Mouse (Mus musculus) heart, adult 2 months (tissue): ENCODE data around the gene Vasn.

Source experiments
- CTCF ChIP-seq: fragments of 200-600 bp; IDR thresholded peaks from 2 replicates; pipeline ENCODE4 v1.8.1; 2022; ENCODE audit warnings: antibody characterized with exemption, mild to moderate bottlenecking, moderate library complexity
- EP300 ChIP-seq: fragments of 200-500 bp; IDR thresholded peaks from 2 replicates; pipeline ENCODE4 v1.6.1; 2011; ENCODE audit warnings: low read depth, low read length, control low read depth; ENCODE audit not compliant: insufficient read depth
- POLR2A ChIP-seq: fragments of 200-500 bp; IDR thresholded peaks from 2 replicates; pipeline ENCODE4 v1.6.1; 2011; ENCODE audit warnings: mild to moderate bottlenecking, low read depth, low read length, control low read depth; ENCODE audit not compliant: insufficient read depth

DNA sequence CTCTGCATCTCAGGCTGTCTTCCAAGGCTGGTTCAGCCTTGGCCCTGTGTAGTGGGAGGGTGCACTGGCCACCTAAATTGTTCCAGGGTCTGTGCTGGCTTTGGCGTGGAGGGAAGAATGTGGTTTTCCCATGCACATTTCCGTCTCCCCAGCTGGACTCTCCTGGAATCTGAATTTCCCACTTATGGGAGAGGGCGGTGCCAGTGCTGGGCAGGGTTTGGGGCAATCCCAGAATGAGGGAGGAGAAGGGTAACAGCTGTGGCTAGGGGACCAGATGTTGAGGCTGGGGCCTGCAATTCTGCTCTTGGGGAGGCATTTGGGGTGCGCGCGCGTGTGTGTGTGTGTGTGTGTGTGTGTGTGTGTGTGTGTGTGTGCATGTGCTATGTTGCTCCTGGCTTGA lies 42.4 kb upstream of the Vasn start:
- TF ChIP-seq CTCF (no peak), POLR2A (no peak), EP300 (0 out of 2 replicates have a peak, but pooled peaks have one; percentile 20)
